Mouse (Mus musculus): Measurements from ENCODE around the gene Otud7a.

DNA sequence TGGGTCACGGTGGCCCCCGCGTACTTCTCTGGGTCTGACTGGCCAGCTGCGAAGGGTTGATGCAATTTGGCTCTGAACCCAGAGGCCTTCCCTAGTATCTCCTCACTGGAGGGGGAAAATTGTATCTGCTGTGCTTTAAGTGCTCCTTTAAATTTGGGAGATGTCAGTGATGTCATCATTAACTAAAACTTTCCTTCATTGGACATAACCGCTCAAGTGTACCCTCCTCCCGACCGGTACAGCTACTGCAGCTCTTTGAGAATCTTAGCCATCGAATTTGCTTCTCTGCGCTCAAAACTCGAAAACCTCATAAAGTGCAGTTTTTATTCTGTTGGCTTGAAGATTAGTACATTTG is 772 bp downstream of the Otud7a start:
- TF ChIP-seq CTCF (IDR thresholded peaks at IDR 0.05; ENCODE audit: low read depth), result no peak
- TF ChIP-seq EP300 (IDR thresholded peaks at IDR 0.05; ENCODE audit: low read depth), result no peak
